Mouse (Mus musculus) adrenal gland, postnatal 4 days (tissue): ENCODE results near the gene Kcmf1. TPM values are rescaled to one million over a fixed set of nuclear protein-coding genes. Genes with fewer than 3 reads are reported as not detected.
"Not testable (repeated sequence)": the region's sequence is repeated elsewhere in the genome, so short reads cannot be mapped to it uniquely, and the experiment has no call there.

Experiments used
- DNase-seq, 2 experiments: peaks; one replicate each; pipeline ENCODE4 v3.0.0; 2021 to 2022; ENCODE audit warnings: low spot score in 2 of 2, mixed read lengths in 2 of 2
- total RNA-seq, 2 experiments: library from RNA; stranded (reverse); gene quantifications; 2 replicates each; pipeline ENCODE4 v1.2.3; 2021

The Kcmf1 gene
- total RNA-seq, 2 experiments from 2014 or later, result 72.4 to 78.6 TPM

DNA sequence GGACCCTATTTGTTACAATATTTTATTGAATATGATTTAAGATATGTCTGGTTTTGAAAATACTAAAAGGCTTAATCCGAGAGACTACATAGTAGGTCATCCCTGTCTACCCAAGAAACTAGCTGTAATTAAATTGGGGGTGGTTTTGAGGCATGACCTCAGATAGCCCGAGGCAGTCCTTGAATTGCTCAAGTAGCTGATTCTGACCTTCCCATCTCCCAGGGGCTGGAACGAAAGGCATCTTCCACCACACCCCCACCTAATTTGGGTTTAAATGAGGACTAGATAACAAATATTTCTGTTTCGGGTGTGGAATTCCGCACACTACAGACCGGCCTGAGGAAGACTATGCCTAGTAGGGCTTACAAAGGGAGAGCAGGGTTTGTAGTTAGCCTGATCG is 1.2 kb upstream of the Kcmf1 start:
- no peak for DNase-seq

DNA sequence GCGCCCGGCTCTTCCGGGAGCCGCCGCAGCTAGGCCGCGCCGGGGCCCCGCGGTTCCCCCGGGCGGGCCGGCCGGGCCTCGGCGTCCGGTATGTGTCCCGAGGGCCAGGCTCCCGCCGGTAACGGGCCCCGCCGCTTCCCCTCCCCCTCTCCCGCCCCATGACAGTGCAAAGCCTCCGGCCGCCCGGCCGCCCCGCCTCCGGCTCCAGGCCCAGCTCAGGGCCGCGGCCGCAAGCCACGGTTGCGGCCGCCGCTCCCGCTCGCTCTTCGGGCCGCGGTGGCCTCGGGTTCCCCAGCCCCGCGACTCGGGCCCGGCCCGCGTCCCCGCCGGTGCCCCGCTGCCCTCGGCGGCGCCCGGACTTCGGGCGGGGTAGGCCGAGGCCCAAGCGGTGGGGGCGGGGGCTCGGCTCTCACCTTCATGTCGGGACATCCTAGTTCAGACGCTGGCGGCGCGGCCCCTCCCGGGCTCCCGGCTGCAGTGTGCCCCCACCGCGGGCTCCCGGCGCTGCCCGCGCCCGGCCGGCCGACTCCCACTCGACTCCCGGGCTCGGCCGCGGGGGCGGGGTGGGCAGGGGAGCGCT is 488 bp downstream of the Kcmf1 start:
- DNase-seq, result peak; percentile 40 to 50

DNA sequence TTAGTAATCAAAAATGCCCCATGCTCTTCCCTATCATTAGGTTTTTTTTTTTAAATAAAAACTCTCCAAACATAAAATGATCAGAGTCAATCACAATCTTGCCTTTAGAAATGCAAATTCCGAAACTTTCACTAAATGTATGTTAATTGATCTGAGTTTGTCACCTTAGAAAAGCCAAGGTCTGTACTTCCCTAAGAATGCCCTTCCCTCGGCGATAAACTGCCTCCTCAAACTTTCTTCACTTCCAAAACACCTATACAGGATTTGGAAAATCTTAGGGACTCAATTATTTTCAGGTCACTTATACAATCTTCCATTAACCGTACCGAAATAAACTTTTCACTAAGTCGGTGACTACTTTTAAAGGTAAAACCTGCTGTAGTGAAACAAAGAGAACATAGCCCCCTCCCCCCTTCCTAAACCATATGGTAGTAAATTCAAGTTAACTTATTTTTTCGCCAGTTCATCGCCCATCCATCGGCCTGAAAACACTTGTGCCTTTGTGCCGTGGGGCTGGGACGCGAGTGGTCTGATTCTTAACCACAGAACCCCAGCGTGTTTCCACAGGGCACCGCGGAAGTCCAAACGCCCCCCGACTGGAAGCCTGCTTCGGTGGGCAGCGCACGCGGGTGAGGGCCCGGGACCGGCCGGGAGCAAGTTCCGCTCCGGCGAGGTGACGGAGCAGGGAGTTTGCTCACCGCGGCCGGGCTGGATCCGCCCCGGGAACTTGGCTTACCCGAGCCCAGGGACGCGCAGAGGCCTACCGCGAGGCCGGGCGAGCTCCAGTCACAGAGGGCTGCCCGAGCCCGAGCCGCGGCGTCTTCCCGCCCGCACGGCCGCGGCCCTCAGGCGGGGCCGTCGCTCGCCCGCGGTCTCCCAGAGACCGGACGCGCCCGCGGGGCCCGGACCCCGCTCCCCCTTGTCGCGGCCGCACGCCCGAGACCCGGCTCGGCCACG is 1.3 kb downstream of the Kcmf1 start:
- DNase-seq, result peak; percentile 18 to 24

DNA sequence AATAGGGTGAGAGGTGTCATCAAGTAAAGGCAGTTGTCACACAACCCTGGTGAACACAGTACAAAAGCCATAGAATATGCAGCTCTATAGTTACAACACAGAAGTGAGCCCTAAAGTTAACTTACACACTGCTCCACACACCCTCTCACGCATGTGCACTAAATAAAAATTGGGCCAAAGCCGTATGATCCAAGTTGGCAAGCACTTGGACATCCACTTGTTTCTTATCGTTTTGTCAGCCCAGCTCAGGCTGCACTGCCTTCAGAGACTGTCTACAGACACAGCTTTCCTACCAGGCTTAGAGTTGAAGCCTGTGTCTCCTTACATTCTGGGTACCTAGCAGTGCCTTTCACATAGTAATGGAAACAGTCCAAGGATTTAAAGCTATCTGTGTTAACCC is 4.8 kb downstream of the Kcmf1 start:
- DNase-seq, result no peak

DNA sequence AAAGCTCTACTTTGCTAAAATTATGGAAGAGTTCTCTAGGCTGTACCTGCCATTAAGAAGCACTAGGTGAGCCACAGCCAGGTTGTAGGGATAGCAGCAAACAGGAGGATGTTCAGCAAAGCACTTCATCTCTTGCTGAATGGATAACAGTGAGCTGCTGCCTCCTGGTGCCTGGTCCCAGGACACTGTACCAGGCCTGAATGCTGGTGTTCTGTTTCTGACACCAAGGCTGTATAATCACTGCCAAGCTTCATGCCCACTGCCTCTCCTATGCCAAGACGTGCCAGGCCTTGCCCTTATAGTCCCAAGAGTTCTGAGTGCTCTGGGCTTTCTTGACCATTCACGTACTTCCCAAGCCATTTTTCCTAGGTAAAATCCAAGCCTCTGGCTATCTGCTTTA is 8.5 kb downstream of the Kcmf1 start:
- DNase-seq, result no peak

DNA sequence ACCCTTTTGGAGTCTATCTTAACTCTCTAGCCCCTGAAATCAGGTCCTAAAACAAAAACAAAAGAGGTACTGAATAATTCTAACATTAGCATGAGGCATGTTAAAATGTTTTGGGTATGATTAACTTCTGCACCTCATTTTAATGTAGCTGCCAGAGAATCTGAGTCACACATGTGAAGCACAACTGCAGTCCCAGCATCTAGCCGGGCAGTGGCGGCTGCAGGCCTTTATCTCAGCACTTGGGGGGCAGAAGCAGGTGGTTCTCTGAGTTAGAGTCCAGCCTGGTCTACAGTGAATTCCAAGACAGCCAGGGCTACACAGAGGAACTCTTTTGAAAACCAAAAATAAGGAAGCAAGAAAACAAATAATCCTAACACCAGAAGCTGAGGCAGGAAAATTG is 11.1 kb downstream of the Kcmf1 start:
- DNase-seq, result no peak

DNA sequence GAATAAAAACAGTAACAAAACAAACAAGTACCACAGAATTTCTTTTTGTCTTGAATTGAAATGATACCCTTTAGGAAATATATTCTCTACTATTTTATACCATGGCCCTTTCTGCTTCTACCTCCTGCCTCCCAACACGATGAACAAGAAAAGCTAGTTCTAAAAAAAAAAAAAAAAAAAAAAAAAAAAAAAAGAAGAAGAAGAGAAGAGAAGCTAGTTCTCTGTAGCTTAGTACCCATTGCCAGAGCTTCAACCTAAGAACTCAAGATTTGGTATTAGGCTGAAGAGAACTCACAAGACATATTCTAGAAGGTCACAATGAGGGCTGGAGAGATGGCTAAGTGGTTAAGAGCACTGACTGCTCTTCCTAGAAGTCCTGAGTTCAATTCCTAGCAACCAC is 14.5 kb downstream of the Kcmf1 start:
- no peak for DNase-seq

DNA sequence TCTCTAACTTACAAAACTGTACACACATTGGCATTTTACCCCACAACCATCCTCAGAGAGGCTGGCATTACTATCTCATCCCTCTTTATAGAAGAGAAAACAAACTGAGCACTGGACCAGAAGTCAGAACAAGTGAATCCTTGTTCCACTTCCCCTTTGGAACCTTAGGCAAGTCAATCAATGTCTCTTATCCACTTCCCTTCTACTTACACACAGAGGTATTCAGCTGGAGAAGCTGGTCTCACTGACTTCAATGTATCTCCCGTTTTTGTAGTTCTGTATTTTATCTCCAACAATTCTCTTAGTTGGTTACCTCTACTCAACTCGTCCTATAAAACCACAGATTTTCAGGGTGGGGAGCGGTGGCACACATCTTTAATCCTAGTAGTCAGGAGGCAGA is 15.0 kb downstream of the Kcmf1 start:
- DNase-seq, result no peak

DNA sequence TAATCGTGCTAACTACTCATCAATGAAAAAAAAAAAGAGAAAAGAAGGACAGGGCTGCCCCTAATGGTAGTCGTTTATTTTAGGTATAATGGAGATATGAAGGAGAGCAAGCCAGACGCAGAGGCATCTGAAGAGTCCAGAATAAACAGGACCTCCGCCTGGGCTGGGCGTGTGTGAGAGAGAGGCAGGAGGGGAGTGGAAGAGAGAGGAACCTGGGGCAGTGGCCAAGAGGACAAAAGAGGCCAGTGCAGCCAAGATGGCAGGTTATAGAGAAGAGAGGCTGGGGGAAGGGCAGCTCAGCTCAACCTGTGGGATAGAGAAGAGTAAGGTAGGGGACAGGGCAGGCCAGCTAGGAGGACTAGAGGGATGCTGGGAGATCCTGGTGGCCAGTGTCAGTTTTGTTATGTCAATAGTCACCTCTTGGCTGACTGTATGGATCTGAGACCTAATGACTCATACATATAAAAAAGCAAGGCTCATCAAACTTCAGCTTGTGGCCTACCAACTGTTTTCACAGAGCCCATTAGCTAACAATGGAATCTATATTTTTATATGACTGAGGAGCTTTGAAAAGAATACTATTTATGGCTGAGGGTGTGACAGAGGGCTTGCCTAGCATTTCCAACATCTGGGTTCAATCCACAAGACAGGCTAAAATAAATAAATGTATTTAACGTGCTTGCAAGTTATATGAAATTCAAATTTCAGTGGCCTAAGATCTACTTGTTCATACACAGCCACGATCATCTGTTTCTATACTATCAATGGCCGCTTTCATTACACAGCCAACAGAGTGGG is 16.9 kb downstream of the Kcmf1 start:
- no peak for DNase-seq

DNA sequence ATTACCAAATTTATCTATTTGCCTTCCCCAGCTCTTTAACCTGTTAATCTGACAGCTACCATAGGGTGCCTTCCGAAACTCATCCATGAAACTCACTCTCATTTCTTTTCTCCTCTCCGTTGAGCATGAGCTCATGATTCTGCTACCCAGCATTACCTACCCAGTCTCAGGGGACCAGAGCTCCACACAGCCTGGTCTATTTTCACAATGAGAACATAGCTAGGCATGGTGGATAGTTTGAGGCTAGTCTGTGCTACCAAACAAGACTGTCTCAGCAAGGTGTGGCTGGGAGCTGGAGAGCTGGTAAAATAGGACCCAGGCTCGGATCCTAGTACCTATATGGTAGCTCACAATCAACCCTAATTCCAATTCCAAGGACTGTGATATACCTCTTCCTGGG is 17.6 kb downstream of the Kcmf1 start:
- no peak for DNase-seq

DNA sequence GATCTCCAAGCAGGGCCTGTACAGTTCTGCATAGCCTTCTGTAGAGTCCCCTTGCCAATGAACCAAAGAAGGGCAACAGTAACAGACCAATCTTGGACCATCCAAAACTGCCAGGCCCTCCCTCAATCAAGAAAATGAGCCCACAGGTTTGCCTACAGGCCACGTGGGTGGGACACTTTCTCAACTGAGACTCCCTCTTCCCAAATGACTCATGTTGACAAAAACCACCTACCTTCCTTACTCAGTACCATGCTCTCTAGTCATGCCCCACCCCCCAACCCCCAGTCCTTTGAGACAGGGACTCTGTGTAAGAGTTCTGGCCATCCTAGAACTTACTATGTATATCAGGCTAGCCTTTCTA is 18.2 kb downstream of the Kcmf1 start:
- no peak for DNase-seq

DNA sequence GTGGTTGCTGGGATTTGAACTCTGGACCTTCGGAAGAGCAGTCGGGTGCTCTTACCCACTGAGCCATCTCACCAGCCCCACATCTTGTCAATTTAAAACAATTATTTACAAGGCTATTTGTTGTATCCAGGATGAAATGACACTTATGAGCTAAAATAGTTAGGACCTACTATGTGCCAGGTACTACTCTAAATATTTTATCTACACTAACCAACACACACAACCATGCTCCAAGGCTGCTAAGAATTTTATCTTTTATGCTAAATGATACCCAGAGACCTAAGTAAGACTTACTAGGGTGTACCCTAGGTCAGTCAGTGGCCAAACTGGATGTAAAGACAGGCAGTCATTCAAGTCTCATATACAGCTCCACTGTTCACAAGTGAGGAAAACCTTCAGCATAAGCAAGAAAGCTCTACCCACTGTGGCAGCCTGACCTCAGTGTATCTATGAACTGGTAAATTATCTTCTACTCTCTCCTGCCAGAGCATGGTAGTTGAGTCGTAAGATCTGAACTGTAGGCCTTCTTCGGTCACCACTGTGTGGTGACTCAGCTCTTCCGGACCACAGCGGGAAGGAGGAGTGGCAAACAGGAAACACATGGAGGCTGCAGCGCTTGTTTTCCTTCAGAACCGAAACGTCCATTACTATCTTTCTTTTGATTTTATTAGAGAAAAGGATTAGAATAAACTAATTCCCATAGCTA is 18.7 kb downstream of the Kcmf1 start:
- DNase-seq, result no peak

DNA sequence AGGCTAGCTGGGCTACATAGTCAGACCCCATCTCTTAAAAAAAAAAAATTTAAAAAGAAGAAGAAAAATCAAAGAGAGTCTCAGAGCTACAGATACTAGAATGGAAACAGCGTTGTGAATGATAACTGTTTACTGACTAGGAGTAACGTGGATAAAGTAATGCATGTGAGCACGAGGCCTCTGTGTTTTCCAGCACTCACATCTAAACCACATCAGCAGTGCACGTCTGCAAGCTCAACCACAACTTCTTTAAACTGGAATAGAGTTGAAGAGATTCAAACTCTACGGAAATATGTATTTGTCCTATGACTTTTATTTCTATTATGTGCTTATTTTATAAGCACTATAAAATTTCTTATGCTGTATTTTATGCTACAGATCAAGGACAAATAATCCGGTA is 23.1 kb downstream of the Kcmf1 start:
- DNase-seq, result no peak

DNA sequence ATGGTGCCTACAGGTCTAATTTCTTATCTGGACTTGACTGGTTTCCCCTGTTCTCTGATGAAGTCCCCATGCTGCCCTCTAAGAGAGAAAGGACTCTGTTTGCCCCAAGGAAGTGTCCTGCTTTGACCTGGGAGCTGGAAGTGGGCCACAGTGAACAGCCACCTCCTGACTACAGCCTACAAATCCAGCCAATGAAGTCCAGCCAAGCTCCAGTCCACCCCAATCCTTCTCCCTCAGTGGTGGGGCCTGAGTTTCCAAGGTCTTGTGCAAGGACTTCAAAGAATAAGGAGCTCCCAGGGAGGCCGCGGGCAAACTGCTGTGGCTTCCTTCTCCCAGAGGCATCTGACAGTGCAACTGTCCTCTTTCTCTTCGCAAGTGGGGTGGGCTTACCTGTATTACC is 26.4 kb downstream of the Kcmf1 start:
- DNase-seq, result no peak

DNA sequence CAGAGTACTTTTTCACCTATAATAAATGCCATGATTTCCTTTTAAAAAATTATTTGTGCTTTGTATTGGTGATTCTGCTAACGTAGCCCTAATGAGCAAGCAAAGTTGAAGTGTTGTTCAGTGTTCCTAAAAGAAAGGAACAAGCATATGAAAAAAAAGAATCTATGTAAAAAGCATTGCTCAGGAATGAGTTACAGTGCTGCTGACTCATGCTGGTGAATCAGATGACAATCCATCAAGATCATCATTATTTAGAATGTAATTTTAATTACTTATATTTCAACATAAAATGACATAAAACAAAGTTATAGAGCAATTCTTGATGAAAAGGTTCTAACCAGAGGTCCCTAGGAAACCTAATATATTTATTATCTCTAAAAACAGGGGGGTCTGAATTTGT is 27.5 kb downstream of the Kcmf1 start:
- DNase-seq, result no peak

DNA sequence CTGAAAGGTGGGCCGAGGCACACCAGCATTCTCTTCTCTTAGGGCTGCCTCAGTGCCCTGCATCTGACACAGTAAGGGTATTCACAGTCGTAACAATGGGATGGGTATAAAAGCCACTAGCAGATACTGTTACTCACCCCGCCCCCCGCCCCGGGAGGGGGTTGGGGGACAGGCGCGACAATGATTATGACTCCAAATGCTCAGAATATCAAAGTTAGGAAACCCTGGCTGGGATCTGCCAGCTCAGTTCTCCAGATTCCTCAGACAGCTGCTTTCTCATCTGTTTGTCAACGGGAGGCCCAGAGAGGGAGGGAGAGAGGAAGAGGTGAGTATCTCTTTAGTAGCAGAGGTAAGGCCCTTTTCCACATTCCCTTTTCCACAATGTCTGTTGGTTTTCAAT is 30.2 kb downstream of the Kcmf1 start:
- no peak for DNase-seq

DNA sequence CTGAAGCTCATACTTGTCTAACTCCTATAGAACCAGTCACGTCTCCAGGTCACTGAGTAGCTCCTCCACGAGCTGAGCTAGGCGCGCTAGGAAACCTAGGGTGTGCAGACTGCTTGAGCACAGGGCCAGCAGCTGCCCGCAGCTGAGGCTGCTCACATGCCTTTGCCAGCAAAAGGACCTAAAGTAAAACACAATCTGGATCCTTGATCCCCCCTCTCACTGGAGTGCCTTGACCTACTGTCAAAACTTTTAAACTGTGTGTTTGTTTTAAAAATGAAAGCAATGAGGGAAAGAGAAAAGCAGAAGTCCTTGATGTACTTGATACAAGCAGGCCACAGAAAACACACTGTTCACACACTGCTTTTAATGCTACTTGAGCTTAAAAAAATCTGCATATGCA is 31.1 kb downstream of the Kcmf1 start:
- no peak for DNase-seq

DNA sequence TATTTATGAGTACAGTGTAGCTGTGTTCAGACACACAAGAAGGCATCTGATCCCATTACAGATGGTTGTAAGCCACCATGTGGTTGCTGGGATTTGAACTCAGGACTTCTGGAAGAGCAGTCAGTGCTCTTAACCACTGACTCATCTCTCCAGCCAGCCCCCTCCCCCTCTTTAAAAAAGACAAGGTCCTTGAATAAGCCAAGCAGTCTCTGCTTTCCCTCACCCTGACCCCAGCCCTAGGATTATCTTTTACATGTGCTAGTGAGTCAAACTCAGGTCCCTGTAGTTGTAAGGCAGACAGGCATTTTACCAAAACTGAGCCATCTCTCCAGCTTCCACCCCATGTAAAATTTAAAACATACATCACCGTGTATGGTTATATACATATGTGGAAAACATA is 32.0 kb downstream of the Kcmf1 start:
- no peak for DNase-seq

DNA sequence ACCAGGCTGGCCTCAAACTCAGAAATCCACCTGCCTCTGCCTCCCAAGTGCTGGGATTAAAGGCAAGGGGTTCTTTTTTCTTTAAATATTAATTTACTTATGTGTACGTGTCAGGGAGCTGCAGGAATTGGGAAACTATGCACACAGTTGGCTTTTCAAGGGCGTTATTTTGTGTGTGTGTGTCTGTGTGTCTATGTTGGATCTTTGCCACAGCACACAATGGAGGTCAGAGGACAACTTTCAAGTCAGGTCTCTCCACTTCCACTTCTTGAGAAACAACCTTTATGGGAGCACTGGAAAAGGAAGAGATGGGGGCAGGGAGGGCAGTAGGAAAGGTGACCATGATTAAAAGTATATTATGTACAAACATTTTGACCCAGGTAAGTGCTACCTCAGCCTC is 33.5 kb downstream of the Kcmf1 start:
- no peak for DNase-seq

DNA sequence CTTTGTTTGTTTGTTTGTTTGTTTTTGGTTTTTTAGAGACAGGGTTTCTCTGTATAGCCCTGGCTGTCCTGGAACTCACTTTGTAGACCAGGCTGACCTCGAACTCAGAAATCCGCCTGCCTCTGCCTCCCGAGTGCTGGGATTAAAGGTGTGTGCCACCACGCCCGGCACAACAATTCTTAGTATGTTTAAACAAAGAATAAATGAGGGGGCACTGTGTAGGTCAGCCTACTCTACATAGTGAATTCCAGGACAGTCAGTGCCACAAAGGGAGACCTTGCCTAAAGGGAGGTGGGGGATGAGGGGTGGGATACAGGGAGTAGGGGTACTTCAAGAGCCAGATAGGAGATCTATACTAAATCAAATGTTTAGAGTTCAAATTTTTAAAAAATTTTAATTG is 37.1 kb downstream of the Kcmf1 start:
- DNase-seq, result not testable (repeated sequence)

DNA sequence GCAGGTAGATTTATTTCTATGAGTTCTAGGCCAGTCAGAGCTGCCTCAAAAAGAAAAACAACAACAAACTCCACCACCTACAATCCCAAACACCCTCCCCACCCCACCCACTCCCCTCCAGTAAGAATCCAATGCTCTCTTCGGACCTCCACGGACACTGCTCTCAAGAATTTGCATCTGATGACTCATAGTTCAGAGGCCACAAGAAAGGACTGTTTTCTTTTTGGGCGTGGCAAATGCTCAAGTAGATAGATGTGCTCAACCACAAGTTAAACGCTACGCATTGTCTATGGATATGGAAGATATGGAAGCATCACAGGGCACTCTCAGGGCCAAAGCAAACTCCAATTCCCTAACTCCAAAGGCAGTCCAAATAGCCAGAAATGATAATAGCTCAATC is 45.5 kb downstream of the Kcmf1 start:
- no peak for DNase-seq

DNA sequence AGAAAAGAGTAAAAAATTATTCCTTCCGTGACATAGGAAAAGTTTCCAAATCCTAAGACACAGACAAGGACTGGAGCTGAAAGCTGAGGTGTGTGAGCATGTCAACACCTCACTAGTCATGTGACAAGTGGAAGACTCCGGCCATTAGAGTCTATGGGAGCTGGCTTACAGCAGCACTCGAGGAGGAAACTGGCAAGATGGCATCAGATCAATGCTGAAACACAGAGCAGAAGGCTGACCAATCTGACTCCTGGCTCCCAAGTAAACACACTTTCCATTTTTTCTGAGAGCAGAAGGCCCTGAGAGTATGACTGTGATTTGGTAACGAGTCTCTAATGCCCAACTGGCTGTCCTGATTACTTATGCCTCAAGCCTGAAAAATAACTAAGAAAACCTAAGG is 47.6 kb downstream of the Kcmf1 start:
- no peak for DNase-seq
